Mouse (Mus musculus): ENCODE results near the gene Cd37. TPM values are rescaled to one million over a fixed set of nuclear protein-coding genes. Genes with fewer than 3 reads are reported as not detected.

The Cd37 gene
- total RNA-seq, 2 experiments from 2014 or later = 4.0 TPM

Other genes with a start within 250 kb of the Cd37 start
- gene Irf3, start 241.5 kb downstream of the Cd37 start, total RNA-seq (2021) = 10 to 100 TPM; 33.8 to 46.5 TPM
- 1 to 10 TPM; 2.0 to 3.9 TPM for gene Bcl2l12, start 240.4 kb downstream of the Cd37 start, total RNA-seq (2021)
- gene Scaf1, start 222.8 kb downstream of the Cd37 start, total RNA-seq (2021) = 100 to 1,000 TPM; 153 to 158 TPM
- 10 to 100 TPM; 12.1 to 16.2 TPM for gene Rras, start 221.2 kb downstream of the Cd37 start, total RNA-seq (2021)
- gene Prr12, start 186.2 kb downstream of the Cd37 start, total RNA-seq (2021) = 10 to 100 TPM; 67.3 to 67.9 TPM
- 10 to 100 TPM; 49.2 to 55.4 TPM for gene Nosip, start 176.7 kb downstream of the Cd37 start, total RNA-seq (2021)
- gene Prrg2, start 176.4 kb downstream of the Cd37 start, total RNA-seq (2021) = 1 to 10 TPM; 5.3 to 7.4 TPM
- 10 to 100 TPM; 10.3 to 13.8 TPM for gene Rcn3, start 146.9 kb downstream of the Cd37 start, total RNA-seq (2021)
- gene Fcgrt, start 135.3 kb downstream of the Cd37 start, total RNA-seq (2021) = 10 to 100 TPM; 17.1 to 20.9 TPM
- 100 to 1,000 TPM; 427 to 461 TPM for gene Rps11, start 114.7 kb downstream of the Cd37 start, total RNA-seq (2021)
- gene Rpl13a, start 110.4 kb downstream of the Cd37 start, total RNA-seq (2021) = 100 to 1,000 TPM; 736 to 824 TPM
- under 1 TPM in 1 of 2 experiments, not detected in 1; 0.39 TPM for gene Gm45713, start 102.9 kb downstream of the Cd37 start, total RNA-seq (2021)
- gene Flt3l, start 102.7 kb downstream of the Cd37 start, total RNA-seq (2021) = 1 to 10 TPM; 4.5 to 5.8 TPM
- 10 to 100 TPM; 46.1 to 46.5 TPM for gene Pih1d1, start 84.8 kb downstream of the Cd37 start, total RNA-seq (2021)
- 10 to 100 TPM; 14.0 to 15.9 TPM for gene Aldh16a1, start 84.5 kb downstream of the Cd37 start, total RNA-seq (2021)
- gene Slc17a7, start 75.2 kb downstream of the Cd37 start, total RNA-seq (2021) = 1,000 to 10,000 TPM; 1,582 to 1,636 TPM
- under 1 TPM in 1 of 2 experiments, not detected in 1; 0.26 TPM for gene Gfy, start 59.5 kb downstream of the Cd37 start, total RNA-seq (2021)
- not detected for gene Pth2, start 58.1 kb downstream of the Cd37 start, total RNA-seq (2021)
- gene Ccdc155, start 34.2 kb downstream of the Cd37 start, total RNA-seq (2021) = 1 to 10 TPM; 2.0 to 2.7 TPM
- gene Dkkl1, start 27.0 kb downstream of the Cd37 start, total RNA-seq (2021) = 1 to 10 TPM; 2.6 to 3.3 TPM
- 10 to 100 TPM in 1 of 2 experiments, 1 to 10 TPM in 1; 6.9 to 11.5 TPM for gene Tead2, start 23.4 kb downstream of the Cd37 start, total RNA-seq (2021)
- 1 to 10 TPM; 1.4 to 2.3 TPM for gene Slc6a16, start 2.0 kb upstream of the Cd37 start, total RNA-seq (2021)
- gene Slc6a21, start 38.4 kb upstream of the Cd37 start, total RNA-seq (2021) = not detected
- 10 to 100 TPM; 14.8 to 15.5 TPM for gene Trpm4, start 94.7 kb upstream of the Cd37 start, total RNA-seq (2021)
- gene Hrc, start 96.2 kb upstream of the Cd37 start, total RNA-seq (2021) = under 1 TPM; 0.50 to 0.69 TPM
- 100 to 1,000 TPM; 133 TPM for gene Ppfia3, start 127.9 kb upstream of the Cd37 start, total RNA-seq (2021)
- 100 to 1,000 TPM; 148 to 157 TPM for gene Lin7b, start 131.5 kb upstream of the Cd37 start, total RNA-seq (2021)
- 100 to 1,000 TPM; 386 to 456 TPM for gene Snrnp70, start 156.6 kb upstream of the Cd37 start, total RNA-seq (2021)
- not detected for gene Kcna7, start 166.5 kb upstream of the Cd37 start, total RNA-seq (2021)
- gene Ntf5, start 174.6 kb upstream of the Cd37 start, total RNA-seq (2021) = under 1 TPM in 1 of 2 experiments, not detected in 1; 0.31 TPM
- gene Lhb, start 181.7 kb upstream of the Cd37 start, total RNA-seq (2021) = under 1 TPM in 1 of 2 experiments, not detected in 1; 0.69 TPM
- gene Gys1, start 195.7 kb upstream of the Cd37 start, total RNA-seq (2021) = 10 to 100 TPM; 17.7 to 18.7 TPM
- gene Ruvbl2, start 199.0 kb upstream of the Cd37 start, total RNA-seq (2021) = 10 to 100 TPM; 30.4 to 45.0 TPM
- gene Ftl1, start 220.8 kb upstream of the Cd37 start, total RNA-seq (2021) = 100 to 1,000 TPM; 300 to 331 TPM
- gene Bax, start 227.8 kb upstream of the Cd37 start, total RNA-seq (2021) = 10 to 100 TPM; 90.2 to 90.6 TPM
- not detected for gene Tulp2, start 242.8 kb upstream of the Cd37 start, total RNA-seq (2021)
- under 1 TPM; 0.57 to 0.62 TPM for gene Gm45808, start 247.7 kb upstream of the Cd37 start, total RNA-seq (2021)
- 1 to 10 TPM; 2.8 TPM for gene Dhdh, start 249.7 kb upstream of the Cd37 start, total RNA-seq (2021)

Measured in layer of hippocampus, postnatal 14 days (tissue).